Mouse (Mus musculus): Measurements from ENCODE around the gene Agap3. TPM values are rescaled to one million over a fixed set of nuclear protein-coding genes. Genes with fewer than 3 reads are reported as not detected.
A peak's percentile ranks its signal among the peaks of the same experiment; 100 is the strongest.

Gene Agap3
- polyA plus RNA-seq, 1 experiment from 2014 or later, result 72.0 TPM

DNA sequence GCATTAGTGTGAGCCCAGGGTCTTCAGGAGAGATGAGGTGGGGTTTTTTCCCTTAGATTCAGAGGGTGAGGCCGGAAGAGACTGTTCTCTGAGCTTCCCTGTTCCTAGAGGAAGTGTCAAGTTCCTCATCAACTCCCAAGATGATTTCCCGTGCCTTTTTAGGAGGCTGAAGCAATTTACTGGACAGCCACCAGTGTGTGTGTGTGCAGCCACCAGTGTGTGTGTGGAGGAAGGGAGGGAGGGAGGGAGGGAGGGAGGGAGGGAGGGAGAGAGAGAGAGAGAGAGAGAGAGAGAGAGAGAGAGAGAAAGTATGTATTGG lies 2.0 kb downstream of the Agap3 start:
- Histone ChIP-seq H3K4me1 (ENCODE audit: control insufficient read depth, insufficient read depth, low read length) (peaks cover 37% of the 10 kb centered on the region), H3K9me3 (ENCODE audit: control insufficient read depth, low read length) (no peaks in the 10 kb centered on the region), H3K27ac (ENCODE audit: low read depth, low read length) (peak overlapping the region; percentile 63; the same call in 1 of the 2 replicates), H3K9ac (ENCODE audit: low read length) (peak overlapping the region; percentile 96), H3K27me3 (ENCODE audit: control insufficient read depth, insufficient read depth, low read length) (no peaks in the 10 kb centered on the region), H3K4me2 (ENCODE audit: low read depth) (peak overlapping the region; percentile 93), H3K4me3 (ENCODE audit: low read depth, low read length) (peak overlapping the region; percentile 92), H3K36me3 (ENCODE audit: control insufficient read depth, insufficient read depth, low read length) (peaks cover 2% of the 10 kb centered on the region; the same call in 1 of the 2 replicates)
- WGBS, result 8% methylated on average over 2 of the region's 2 CpGs
- DNase-seq (ENCODE audit: low spot score) (no peak), ATAC-seq (ENCODE audit: insufficient read depth, low FRiP score, low TSS enrichment) (no peak)

DNA sequence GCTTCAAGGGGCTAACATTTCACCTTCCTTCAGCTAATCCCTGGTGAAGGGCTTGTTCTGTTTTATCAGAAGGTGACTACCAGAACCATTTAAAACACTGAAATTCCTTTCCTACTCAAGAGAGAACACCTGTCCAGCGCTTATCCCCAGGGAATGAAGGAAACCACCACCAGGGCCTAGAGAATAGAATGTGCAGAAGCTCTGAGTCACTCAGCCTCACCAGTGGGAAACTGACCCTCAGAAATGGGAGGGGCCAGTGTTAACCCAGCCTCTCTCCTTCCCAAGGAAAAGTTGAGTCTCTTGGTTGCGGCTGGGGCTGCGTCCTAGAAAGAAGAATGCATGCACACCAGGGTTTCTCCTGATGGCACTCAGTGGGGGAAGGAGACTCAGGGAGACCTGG lies 3.1 kb downstream of the Agap3 start:
- H3K9ac ChIP-seq (ENCODE audit: low read length), result peak overlapping the region; percentile 35
- no peaks in the 10 kb centered on the region for H3K27me3 ChIP-seq (ENCODE audit: control insufficient read depth, insufficient read depth, low read length)
- DNase-seq (ENCODE audit: low spot score), result no peak
- 0 out of 2 replicates have a peak overlapping the region, but pooled peaks have one; percentile 20 for H3K27ac ChIP-seq (ENCODE audit: low read depth, low read length)
- peak overlapping the region; percentile 4 for H3K4me3 ChIP-seq (ENCODE audit: low read depth, low read length)
- H3K36me3 ChIP-seq (ENCODE audit: control insufficient read depth, insufficient read depth, low read length), result peaks cover 2% of the 10 kb centered on the region; the same call in 1 of the 2 replicates
- WGBS, result 58% methylated on average over 3 of the region's 3 CpGs
- H3K9me3 ChIP-seq (ENCODE audit: control insufficient read depth, low read length), result no peaks in the 10 kb centered on the region
- peak overlapping the region; percentile 20 for H3K4me2 ChIP-seq (ENCODE audit: low read depth)
- H3K4me1 ChIP-seq (ENCODE audit: control insufficient read depth, insufficient read depth, low read length), result peaks cover 37% of the 10 kb centered on the region
- no peak for ATAC-seq (ENCODE audit: insufficient read depth, low FRiP score, low TSS enrichment)

- Histone ChIP-seq H3K4me3 (ENCODE audit: low read depth, low read length) (no peak overlapping the region), H3K9me3 (ENCODE audit: control insufficient read depth, low read length) (no peaks in the 10 kb centered on the region), H3K4me1 (ENCODE audit: control insufficient read depth, insufficient read depth, low read length) (peaks cover 37% of the 10 kb centered on the region), H3K27me3 (ENCODE audit: control insufficient read depth, insufficient read depth, low read length) (no peaks in the 10 kb centered on the region), H3K27ac (ENCODE audit: low read depth, low read length) (no peak overlapping the region), H3K36me3 (ENCODE audit: control insufficient read depth, insufficient read depth, low read length) (peaks cover 2% of the 10 kb centered on the region; the same call in 1 of the 2 replicates), H3K9ac (ENCODE audit: low read length) (peak overlapping the region; percentile 35), H3K4me2 (ENCODE audit: low read depth) (peak overlapping the region; percentile 20; the same call in 1 of the 2 replicates)
- 73% methylated on average over 7 of the region's 7 CpGs for WGBS
- ATAC-seq (ENCODE audit: insufficient read depth, low FRiP score, low TSS enrichment) (no peak), DNase-seq (ENCODE audit: low spot score) (no peak)
Observed at GRCm38 (mm10) chr5:24455613-24456012, 3.6 kb downstream of the Agap3 start.

GRCm38 (mm10) chr5:24466762-24467161 lies 14.8 kb downstream of the Agap3 start:
- DNase-seq (ENCODE audit: low spot score) (no peak), ATAC-seq (ENCODE audit: insufficient read depth, low FRiP score, low TSS enrichment) (no peak)
- H3K27me3 ChIP-seq (ENCODE audit: control insufficient read depth, insufficient read depth, low read length), result no peaks in the 10 kb centered on the region
- no peak overlapping the region for H3K9ac ChIP-seq (ENCODE audit: low read length)
- no peaks in the 10 kb centered on the region for H3K36me3 ChIP-seq (ENCODE audit: control insufficient read depth, insufficient read depth, low read length)
- no peaks in the 10 kb centered on the region for H3K4me1 ChIP-seq (ENCODE audit: control insufficient read depth, insufficient read depth, low read length)
- WGBS, result 72% methylated on average over 12 of the region's 12 CpGs
- no peak overlapping the region for H3K27ac ChIP-seq (ENCODE audit: low read depth, low read length)
- H3K4me3 ChIP-seq (ENCODE audit: low read depth, low read length), result no peak overlapping the region
- H3K4me2 ChIP-seq (ENCODE audit: low read depth), result no peak overlapping the region
- H3K9me3 ChIP-seq (ENCODE audit: control insufficient read depth, low read length), result no peaks in the 10 kb centered on the region

DNA sequence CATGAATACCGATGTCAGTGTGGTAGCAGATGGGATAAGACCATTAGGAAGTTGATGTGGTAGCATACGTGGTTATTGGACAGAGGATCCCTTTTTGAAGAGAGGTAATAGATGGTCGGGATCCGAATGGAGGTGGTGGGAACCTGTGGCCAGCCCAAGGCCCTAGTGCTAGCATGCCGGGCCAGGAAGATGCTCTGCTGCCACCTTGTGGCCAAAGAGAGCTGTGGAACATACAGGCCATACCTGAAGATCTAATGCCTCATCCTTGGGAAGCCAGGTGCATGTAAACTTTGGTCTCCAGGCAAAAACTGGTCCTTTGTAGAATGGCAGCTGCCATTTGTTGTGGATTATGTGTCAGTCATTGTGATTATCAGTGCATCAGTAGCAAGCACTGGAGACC lies 18.6 kb downstream of the Agap3 start:
- Histone ChIP-seq H3K9ac (ENCODE audit: low read length) (no peak overlapping the region), H3K4me1 (ENCODE audit: control insufficient read depth, insufficient read depth, low read length) (peaks cover 17% of the 10 kb centered on the region), H3K27ac (ENCODE audit: low read depth, low read length) (no peak overlapping the region), H3K9me3 (ENCODE audit: control insufficient read depth, low read length) (no peaks in the 10 kb centered on the region), H3K4me2 (ENCODE audit: low read depth) (no peak overlapping the region), H3K27me3 (ENCODE audit: control insufficient read depth, insufficient read depth, low read length) (peaks cover 29% of the 10 kb centered on the region), H3K4me3 (ENCODE audit: low read depth, low read length) (no peak overlapping the region), H3K36me3 (ENCODE audit: control insufficient read depth, insufficient read depth, low read length) (no peaks in the 10 kb centered on the region)
- peak; percentile 29; the same call in 1 of the 2 replicates for ATAC-seq (ENCODE audit: insufficient read depth, low FRiP score, low TSS enrichment)
- peak; percentile 78 for DNase-seq (ENCODE audit: low spot score)
- 14% methylated on average over 5 of the region's 5 CpGs for WGBS

GRCm38 (mm10) chr5:24472884-24473619 lies 21.1 kb downstream of the Agap3 start:
- no peak overlapping the region for H3K4me3 ChIP-seq (ENCODE audit: low read depth, low read length)
- 28% methylated on average over 6 of the region's 7 CpGs for WGBS

DNA sequence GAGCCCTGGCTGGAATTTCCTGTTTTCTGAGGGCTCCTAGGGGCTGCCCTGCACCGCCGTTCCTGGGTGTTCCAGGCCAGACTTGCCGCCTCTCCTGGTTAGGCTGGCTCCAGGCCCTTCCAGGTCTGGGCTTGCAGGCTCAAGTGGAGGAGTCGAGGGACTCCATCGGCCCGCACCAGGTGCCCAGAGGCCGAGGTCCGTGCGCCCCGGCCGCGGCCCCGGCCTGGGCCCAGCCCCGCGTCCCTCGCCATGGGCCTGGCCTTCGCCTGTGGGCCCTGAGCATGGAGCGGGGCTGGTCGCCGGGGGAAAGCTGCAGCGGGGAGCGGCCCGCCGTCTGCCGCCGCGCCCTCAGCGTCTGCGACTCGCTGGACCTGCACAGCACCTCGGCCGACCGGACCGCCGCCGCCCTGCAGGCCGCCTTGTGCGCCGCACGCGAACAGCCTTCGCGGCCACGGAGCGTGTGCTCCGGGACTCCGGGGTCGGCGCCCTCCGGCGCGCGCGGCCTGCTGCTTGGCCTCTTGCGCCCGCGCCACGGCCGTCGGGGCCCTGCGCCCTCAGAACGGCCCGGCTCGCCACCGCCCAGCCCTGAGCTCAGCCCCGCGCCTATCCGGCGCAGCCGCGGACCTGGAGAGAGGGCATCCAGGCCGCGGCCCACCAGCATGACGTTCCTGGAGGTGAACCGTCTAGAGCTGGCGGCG lies 22.2 kb downstream of the Agap3 start:
- Histone ChIP-seq H3K36me3 (ENCODE audit: control insufficient read depth, insufficient read depth, low read length) (peaks cover 3% of the 10 kb centered on the region; the same call in 1 of the 2 replicates), H3K4me1 (ENCODE audit: control insufficient read depth, insufficient read depth, low read length) (peaks cover 17% of the 10 kb centered on the region), H3K27me3 (ENCODE audit: control insufficient read depth, insufficient read depth, low read length) (peaks cover 31% of the 10 kb centered on the region), H3K9ac (ENCODE audit: low read length) (peak overlapping the region; percentile 19), H3K27ac (ENCODE audit: low read depth, low read length) (no peak overlapping the region), H3K4me3 (ENCODE audit: low read depth, low read length) (peak overlapping the region; percentile 34), H3K9me3 (ENCODE audit: control insufficient read depth, low read length) (no peaks in the 10 kb centered on the region), H3K4me2 (ENCODE audit: low read depth) (peak overlapping the region; percentile 41)
- DNase-seq (ENCODE audit: low spot score) (no peak), ATAC-seq (ENCODE audit: insufficient read depth, low FRiP score, low TSS enrichment) (no peak; the same call in 1 of the 2 replicates)
- WGBS, result under 1% methylated on average over 70 of the region's 77 CpGs

More at GRCm38 (mm10) chr5:24472884-24473619, 21.1 kb downstream of the Agap3 start:
- ATAC-seq (ENCODE audit: insufficient read depth, low FRiP score, low TSS enrichment) (no peak), DNase-seq (ENCODE audit: low spot score) (no peak)
- Histone ChIP-seq H3K27me3 (ENCODE audit: control insufficient read depth, insufficient read depth, low read length) (peaks cover 31% of the 10 kb centered on the region), H3K36me3 (ENCODE audit: control insufficient read depth, insufficient read depth, low read length) (no peaks in the 10 kb centered on the region; the same call in 1 of the 2 replicates), H3K4me2 (ENCODE audit: low read depth) (no peak overlapping the region), H3K9me3 (ENCODE audit: control insufficient read depth, low read length) (no peaks in the 10 kb centered on the region), H3K27ac (ENCODE audit: low read depth, low read length) (no peak overlapping the region), H3K4me1 (ENCODE audit: control insufficient read depth, insufficient read depth, low read length) (peaks cover 17% of the 10 kb centered on the region), H3K9ac (ENCODE audit: low read length) (no peak overlapping the region)

- peak overlapping the region; percentile 19; the same call in 1 of the 2 replicates for H3K9ac ChIP-seq (ENCODE audit: low read length)
- H3K36me3 ChIP-seq (ENCODE audit: control insufficient read depth, insufficient read depth, low read length), result peaks cover 5% of the 10 kb centered on the region
- peaks cover 31% of the 10 kb centered on the region for H3K27me3 ChIP-seq (ENCODE audit: control insufficient read depth, insufficient read depth, low read length)
- ATAC-seq (ENCODE audit: insufficient read depth, low FRiP score, low TSS enrichment), result no peak
- H3K9me3 ChIP-seq (ENCODE audit: control insufficient read depth, low read length), result no peaks in the 10 kb centered on the region
- DNase-seq (ENCODE audit: low spot score), result peak; percentile 57
- H3K4me3 ChIP-seq (ENCODE audit: low read depth, low read length), result peak overlapping the region; percentile 34
- 2% methylated on average over 67 of the region's 67 CpGs for WGBS
- peaks cover 17% of the 10 kb centered on the region for H3K4me1 ChIP-seq (ENCODE audit: control insufficient read depth, insufficient read depth, low read length)
- no peak overlapping the region for H3K27ac ChIP-seq (ENCODE audit: low read depth, low read length)
- H3K4me2 ChIP-seq (ENCODE audit: low read depth), result peak overlapping the region; percentile 41
Observed at GRCm38 (mm10) chr5:24474723-24475261, 22.8 kb downstream of the Agap3 start.
